Mouse (Mus musculus) adrenal gland, adult (tissue): ENCODE measurements around the gene Ulk4.

Experiments used
- DNase-seq, 2 experiments: peaks; one replicate each; pipeline ENCODE4 v3.0.0; 2022 to 2023; ENCODE audit warnings: low spot score in 1 of 2; ENCODE audit not compliant: inconsistent age in 2 of 2

Gene Ulk4

DNA sequence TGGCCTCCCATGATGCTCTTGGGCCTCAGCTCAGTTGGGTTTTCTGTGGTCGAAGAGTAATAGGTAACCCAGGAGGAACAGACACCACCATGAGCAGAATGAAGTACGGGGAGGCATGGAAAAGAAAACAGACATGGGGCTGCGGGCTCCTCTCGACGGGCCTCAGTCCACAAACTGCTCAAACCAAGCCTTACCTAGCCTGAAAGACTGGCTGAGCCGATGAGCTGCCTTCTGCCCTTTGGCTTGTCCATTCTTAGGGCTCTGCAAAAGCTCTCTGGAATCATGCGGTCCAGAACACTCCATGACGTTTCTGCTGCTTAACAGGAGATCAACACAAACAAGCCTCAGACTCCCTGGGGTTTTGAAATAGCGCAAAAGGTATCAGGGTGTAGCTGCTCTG is 19.9 kb downstream of the Ulk4 start:
- DNase-seq: no peak

DNA sequence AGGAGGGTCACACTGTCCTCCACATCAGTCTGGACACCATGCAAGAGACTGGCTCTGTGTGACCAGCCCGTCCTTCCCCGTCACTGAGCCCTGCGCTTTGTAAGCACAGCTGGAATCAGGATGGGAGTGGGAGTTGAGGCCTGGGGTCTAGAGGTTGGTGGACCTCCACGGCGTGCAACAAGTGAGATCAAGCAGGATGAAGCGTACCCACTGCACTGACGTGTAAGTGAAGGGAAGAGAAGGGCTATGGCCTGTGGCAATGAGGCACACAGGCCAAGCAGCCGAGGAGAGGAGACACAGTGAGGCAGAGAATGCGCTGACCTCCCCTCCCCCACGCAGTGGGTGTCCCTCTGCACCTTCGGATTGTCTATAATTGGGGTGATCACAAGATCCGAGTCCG is 22.2 kb downstream of the Ulk4 start:
- DNase-seq: no peak

DNA sequence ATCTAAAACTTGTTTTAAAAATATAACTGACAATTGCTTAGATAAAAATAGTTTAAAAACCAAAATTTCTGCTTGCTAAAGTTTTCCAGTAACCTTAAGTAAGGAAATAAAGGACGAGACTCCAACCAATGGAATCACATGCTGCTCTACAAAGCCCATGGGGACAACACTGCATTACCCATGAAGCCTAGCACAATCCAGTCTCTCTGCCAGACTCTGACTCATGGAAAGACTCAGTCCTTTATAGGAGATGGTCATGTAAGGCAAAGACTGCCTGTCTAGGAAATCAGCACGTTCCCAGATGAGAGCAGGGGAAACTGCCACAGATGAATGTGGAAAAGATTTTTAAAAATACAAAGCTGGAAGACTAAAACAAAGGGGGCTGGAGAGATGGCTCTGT is 23.0 kb downstream of the Ulk4 start:
- peak in 1 of 2 experiments; percentile 43 for DNase-seq

DNA sequence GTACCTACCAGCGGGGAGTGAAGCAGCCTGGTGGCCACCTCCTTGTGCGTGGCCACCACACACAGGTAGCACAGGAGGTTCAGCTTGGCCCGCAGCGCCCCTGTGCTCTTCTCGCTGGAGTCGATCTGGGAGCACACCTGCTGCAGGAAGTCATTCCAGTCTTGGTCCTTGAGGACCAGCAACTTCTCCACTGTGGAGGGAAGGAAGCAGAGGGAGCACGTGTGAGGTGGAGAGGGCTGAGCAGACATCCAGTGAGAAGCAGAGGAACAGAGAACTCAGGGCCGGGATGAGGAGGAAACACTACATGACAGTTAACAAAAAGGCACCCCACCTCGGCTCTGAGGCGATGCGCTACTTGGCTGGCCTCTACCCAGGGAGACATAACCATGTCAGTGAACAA is 26.1 kb downstream of the Ulk4 start:
- peak in 1 of 2 experiments; percentile 13 for DNase-seq

DNA sequence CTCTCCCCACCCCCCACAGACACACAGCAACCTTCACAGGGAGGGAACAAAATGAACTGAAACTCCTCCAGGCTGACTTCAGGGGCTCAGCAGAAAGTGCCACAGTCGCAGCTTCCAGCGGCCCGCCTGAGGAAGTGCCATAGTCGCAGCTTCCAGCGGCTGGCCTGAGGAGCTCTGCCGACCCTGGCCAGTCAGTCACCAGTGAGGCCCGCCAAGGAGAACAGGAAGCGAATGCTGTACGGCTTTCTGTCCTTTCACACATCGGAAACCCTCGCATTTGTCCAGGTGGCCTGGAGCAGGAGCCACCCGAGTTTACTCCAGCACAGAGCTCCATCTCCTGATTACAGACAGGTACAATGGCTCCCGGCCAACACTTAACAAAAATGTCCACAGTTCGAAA is 27.2 kb downstream of the Ulk4 start:
- peak; percentile 12 to 18 for DNase-seq

DNA sequence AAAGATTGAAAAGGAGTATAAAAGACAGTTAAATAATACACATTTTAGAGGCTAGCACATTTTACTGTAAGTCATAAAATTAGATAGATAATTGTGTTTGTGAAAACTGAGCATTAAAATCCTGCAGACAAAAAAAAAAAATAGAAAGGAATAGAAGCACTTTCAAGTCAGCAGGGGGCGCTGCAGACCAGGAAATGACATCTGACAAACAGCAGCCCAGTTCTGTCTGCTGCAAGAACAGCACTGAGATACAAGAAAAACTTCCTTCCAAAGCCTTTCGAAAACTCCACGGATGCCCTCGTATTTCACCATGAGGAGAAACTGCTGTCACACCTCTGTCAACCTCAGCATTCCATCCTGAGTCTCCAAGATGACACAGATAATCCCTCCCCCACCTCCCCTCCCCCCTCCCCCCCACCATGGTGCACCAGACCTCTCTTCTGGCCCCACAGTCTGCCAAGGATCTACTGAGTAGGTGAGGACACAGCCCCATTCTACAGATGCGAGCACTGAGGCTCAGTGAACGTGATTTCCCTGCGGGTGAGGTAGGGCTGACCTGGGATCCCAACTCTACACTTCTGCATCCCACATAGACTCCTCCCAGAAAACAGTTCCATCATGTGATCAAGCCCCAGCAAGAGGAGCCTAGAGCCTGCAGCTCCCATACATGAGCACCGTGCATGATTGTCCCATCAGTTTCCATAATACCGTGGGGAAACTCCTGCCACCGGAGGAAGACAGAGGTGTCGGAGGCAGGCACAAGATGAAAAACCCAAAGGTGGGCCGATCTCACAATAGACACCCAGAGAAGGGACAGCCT is 28.8 kb downstream of the Ulk4 start:
- DNase-seq: peak; percentile 75 to 91

DNA sequence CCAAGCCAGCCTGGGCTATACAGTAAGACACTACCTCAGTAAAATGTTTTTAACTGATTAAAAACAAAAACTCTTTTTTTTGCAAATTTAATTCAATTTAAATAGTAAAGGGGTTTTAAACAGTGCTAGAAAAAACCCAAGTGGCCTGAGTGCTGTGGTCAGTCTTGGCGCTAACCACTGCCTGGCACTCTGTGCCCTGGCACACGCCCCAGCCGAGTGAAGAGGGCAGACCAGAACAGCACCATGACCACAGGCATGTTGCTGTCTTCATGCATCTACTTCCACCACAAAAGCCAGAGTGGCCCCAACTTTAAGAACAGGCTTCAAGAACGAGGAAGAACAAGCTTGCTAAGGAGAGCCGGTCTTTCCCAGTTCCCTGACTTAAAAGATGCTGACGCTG is 29.9 kb downstream of the Ulk4 start:
- no peak for DNase-seq

DNA sequence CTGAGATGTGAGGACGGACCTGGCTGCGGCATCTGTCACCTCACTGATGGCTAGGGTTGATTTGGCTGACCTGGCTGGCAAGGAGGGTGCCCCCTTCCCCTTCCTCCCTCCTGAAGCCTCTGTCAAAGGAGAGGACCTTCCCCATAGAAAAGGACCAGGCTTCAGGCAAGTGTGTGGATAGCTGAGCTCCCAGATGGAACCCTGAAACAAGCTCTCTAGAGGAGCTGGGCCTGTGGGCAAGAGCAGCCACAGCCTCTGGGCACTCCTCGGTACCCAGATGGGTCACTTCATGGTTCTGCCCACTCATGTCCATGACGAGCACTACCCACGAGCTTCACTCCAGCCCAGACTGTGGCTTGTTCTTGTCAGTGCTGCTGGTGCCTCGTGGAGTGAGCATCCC is 34.7 kb downstream of the Ulk4 start:
- peak in 1 of 2 experiments; percentile 11 for DNase-seq

DNA sequence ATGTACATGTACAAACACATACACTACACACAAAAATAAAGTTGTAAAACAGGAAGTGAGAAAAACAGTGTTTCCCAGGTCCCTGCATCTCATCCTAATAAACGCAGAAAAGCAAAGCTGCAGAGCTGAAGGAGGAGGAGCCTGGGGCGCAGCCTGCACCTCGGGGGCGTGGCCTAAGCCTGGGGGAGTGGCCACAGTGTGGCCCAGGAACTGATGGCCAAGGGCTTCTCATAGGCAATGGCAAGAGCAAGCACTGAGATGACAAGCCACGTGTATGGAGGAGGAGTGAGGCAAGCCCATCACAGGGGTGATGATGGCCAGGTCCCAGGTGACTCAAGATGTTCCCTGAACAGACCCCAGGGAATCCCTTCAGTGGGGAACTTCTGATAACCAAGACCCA is 35.2 kb downstream of the Ulk4 start:
- peak in 1 of 2 experiments; percentile 22 for DNase-seq

DNA sequence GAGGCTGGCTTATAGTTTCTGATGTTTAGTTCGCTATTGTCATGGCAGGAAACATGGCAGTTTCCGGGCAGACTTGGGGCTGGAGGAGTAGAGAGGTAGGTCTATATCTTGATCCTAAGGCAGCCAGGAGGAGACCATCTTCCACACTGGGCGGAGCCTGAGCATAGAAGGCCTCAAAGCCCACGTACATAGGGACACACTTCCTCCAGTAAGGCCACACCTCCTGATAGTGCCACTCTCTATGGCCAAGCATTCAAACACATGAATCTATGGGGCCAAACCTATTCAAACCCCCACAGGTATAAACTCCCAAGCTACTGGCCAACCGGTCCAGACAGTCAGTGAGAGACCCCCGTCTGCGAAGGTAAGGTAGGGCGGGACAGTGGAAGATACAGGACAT is 35.6 kb downstream of the Ulk4 start:
- DNase-seq: peak in 1 of 2 experiments; percentile 12

DNA sequence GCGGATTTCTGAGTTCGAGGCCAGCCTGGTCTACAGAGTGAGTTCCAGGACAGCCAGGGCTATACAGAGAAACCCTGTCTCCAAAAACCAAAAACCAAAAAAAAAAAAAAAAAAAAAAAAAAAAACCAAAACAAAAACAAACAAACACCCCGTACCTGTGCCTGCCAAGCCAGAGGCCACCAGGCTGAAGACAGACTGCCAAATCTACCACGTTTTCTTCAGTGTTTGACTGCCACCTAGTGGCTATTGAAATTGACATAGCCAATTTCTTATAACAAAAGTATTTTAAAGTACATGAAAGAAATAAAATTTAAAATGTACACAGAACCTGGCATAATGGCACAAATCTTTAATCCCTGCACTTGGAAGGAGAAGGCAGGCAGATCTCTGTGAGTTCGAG is 36.8 kb downstream of the Ulk4 start:
- peak in 1 of 2 experiments; percentile 77 for DNase-seq

DNA sequence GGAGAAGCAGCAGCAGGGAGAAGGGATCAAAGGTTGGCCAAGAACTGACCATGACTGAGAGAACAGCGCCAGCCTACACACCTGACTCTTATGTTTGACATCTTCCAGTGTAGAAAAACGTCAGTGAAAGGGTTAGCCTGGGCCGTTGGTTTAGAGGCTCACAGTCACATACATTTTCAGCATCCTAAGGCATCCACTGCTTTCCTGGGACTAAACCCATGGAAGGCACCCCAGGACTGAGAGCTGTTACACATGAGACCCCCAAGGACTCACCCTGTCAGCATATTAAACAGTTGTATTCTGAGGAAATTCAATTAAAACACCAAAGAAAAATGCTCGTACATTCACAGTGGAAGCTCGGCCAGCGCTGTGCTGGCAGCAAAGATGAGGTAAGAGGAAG is 37.4 kb downstream of the Ulk4 start:
- peak in 1 of 2 experiments; percentile 11 for DNase-seq

DNA sequence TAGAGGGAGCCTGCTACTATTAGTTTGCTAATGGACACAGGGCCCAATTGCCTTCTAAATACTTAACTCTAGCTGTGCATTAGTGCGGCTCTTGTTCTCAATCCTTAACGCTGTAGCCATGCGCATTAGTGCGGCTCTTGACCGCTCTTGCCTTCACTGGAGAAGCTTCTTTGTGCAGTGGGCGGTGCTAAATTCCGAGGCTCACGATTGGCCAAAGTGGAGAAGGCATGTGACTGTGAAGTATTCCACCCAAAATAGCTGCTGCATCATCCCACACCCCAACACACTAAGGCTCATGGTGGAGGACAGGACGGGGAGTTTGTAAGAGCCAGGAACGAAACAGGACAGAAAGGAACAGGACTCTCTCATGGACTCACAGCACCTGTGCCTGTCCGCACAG is 58.4 kb downstream of the Ulk4 start:
- DNase-seq: no peak

DNA sequence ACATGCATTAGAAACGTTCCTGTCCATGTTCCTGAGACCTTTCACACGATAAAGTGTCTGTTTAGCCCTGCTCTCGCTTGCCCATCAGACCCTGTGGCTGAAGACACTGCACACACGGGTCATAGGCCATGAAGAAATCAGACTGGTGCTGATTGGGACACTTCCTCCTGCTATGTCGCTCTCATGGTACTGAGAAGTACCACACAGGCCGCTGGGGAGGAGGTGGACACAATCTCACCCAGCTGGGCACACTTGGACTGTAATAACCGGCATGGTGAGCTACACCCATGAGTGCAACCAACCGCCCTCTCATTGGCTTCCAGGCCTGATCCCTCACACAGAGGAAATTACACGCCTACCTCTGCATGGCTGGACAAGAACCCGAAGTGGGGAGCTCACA is 58.8 kb downstream of the Ulk4 start:
- DNase-seq: no peak

DNA sequence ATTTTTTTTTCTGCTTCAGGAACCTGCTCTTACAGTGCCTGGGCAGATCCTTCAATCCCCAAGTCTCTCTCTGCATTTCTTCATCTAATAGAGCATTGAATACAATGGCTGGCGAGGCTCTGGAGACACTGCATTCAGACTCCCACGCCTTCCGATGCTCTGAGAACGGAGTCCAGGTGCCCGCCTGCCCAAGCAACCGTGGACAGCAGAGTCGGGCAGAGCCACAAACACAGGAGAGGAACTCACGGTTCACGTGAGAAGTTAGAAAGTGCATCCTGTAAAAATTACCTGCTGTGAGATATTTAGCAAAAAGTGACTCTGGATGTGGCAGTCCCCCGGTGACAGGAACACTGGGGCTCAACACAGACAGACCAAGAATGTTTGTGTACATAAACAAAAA is 59.3 kb downstream of the Ulk4 start:
- no peak for DNase-seq

DNA sequence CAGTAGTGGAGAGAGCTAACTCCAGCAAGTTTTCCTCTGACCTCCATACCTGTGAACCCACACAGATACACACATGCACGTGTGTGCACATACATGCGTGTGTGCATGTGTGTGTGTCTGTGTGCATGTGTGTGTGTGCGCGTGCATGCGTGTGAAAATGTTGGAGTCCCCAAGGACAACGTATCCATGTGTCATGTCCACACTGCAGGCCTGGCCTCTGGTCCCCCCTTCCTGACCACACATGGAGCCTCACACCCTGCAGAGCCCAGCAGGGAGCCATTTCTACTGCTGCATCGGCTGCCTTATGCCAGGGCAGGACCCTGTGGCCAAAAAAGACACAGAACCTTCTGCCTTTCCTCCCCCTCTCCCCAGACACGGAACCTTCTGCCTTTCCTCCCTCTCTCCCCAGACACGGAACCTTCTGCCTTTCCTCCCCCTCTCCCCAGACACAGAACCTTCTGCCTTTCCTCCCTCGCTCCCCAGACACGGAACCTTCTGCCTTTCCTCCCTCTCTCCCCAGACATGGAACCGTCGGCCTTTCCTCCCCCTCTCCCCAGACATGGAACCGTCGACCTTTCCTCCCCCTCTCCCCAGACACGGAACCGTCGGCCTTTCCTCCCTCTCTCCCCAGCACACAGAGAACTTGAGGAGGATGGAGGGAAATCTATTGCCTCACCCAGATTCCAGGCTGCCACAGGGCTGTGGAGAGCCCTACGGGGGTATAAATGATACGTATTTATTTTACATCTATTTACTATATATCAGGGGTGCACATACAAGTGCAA is 60.3 kb downstream of the Ulk4 start:
- no peak for DNase-seq

DNA sequence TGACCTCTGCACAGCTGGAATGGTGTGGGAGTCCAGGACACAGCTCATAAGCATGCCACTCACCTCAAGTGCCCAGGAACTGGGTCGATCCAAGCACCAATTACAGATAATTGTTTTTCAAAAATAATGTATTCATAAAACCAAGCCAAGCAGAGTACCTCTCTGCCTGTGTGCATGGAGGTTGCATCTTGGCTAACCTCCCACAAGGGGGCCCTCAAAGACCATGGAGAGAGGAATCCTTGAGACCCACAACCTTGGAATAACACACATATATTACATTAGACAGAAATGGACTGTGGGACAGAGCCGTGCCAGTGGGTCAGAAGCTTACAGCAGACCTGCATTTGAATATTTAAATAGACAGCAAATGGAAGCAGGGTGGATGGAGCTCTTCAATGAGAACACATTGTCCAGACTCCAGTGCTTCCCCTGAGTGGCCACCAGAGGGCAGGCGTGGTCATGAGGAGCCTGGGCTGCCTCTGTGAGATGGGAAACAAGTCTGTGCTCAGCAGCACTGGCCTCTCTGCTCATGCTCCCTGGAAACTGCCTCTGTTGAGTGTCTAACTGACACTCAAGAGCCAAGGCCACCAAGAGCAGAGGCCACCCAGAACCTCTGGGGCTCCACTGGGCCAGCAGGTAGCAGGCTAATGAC is 61.5 kb downstream of the Ulk4 start:
- DNase-seq: peak; percentile 48 to 82

DNA sequence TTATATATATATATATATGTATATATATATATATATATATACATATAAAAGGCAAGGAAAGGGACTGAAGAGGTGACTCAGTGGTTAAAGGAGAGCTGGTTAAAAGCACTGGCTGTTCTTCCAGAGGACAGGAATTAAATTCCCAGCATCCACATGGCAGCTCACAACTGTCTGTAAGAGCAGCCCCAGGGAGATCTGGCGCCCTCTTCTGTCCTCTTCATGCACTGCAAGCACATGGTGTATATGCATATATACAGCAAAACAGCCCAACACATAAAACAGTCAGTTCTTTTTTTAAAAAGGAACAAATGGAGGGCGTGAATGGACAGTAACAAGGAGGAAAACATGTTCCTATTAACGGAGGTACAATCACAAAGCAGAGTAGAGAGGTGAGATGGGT is 64.7 kb downstream of the Ulk4 start:
- DNase-seq: no peak

DNA sequence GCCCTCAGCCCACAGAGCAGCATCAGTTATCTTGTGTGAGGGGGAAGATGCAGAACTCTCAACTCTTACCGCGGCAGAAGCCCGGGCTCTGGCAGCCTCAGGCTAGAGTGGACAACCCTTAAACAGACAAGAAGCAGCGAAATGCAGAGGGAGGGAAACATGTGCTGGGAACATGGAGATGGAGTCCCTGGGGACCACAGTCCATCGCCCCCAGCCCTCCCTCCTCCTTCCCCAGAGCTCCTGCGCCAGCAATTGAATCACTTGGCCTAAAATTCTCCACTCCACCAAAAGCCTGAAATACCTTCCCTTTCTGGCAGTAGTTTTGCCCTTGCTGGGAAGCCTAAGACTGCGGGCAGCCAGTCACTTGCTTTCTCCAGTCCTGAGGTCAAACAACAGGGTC is 72.0 kb downstream of the Ulk4 start:
- DNase-seq: peak in 1 of 2 experiments; percentile 10

DNA sequence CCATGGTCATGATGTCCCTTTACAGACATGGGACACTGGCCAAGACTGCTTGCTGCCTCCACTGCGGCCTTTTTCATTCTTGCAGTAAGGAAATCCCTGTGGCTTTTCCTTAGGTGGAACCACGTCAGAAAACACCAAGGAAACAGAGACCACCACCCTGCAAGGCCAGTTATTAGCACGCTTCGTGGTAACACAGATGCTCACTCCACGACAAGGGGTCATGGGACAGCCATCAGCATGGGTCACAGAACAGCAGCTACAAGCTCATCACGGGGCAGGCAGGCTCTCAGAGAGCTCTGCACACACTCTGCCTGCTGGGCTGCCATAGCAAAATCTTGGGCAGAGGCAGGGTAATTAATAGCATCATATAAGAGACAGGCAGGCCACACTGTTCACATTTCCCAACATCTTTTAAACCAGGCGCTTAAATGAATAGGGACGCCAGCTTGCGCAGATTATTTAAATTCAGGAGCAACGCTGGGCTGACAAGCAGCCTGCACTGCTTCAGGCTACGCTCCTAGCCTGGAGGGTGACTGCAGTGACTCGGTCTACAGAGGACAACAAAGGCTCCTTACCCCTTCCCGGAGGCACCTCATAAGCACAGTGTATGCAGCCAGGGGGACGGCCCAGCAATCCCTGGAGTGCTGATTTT is 72.7 kb downstream of the Ulk4 start:
- peak in 1 of 2 experiments; percentile 4 for DNase-seq

DNA sequence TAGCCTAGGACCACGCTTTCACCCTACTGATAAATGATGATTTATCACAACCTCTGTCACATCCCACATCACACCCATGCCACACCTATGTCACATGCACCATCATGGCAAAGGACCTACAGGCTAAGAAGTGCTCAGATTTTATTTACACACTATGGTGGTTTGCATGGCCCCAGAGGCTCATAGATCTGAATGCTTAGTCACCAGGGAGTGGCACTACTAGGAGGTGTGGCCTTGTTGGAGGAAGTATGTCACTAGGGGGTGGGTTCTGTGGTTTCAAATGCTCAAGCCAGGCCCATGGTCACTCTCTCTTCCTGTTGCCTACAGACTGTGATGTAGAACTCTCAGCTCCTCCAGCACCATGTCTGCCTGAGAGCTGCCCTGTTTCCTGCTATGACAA is 73.3 kb downstream of the Ulk4 start:
- peak in 1 of 2 experiments; percentile 4 for DNase-seq
